Mouse (Mus musculus): ENCODE results near the gene Nomo1.

The Nomo1 gene

GRCm38 (mm10) chr7:46047873-46048562 is 14.5 kb downstream of the Nomo1 start:
- no peak for DNase-seq

DNA sequence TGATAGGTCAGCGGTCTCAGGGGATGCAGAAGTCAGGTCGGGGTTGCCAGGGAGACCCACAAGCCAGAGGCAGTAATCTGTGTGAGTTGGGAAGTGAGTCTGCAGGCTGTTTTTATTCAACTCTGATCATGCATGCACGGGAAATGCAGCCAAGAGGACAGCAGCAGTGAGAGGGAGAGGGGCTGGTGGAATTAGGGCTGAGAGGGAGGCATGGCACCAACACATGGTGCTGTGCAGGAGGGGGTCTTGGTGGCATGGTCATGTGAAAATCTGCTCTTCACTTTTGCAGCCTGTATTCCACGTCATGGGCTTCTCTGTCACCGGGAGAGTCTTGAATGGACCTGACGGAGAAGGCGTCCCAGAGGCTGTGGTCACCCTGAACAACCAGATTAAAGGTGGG is 16.5 kb downstream of the Nomo1 start:
- DNase-seq, result no peak

- peak in 1 of 2 experiments; percentile 55 for DNase-seq
Observed at GRCm38 (mm10) chr7:46052161-46052821, 18.8 kb downstream of the Nomo1 start.

- no peak for DNase-seq
Observed at GRCm38 (mm10) chr7:46053566-46053965, 20.1 kb downstream of the Nomo1 start.

DNA sequence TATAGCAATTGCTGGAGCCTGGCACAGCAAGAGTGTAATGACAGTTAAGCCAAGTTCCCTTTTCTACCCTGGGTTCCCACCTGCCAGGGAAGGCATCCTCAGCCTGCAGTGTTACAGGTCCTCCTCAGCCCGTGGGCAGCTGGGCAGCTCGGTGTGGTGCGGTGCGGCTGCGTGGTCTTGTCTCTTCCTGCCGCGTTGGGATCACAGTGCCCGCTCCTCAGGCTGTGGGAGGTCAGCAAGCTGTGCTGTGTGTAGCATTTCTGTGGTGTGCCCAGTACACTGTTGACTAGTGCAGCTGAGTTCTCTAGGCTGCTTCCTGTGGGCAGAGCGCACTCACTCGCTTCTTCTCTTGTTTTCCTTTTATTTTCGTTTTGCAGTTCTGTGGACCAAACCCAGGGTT is 25.4 kb downstream of the Nomo1 start:
- DNase-seq, result peak in 1 of 2 experiments; percentile 14

- no peak for DNase-seq
Observed at GRCm38 (mm10) chr7:46060688-46061087, 27.2 kb downstream of the Nomo1 start.

DNA sequence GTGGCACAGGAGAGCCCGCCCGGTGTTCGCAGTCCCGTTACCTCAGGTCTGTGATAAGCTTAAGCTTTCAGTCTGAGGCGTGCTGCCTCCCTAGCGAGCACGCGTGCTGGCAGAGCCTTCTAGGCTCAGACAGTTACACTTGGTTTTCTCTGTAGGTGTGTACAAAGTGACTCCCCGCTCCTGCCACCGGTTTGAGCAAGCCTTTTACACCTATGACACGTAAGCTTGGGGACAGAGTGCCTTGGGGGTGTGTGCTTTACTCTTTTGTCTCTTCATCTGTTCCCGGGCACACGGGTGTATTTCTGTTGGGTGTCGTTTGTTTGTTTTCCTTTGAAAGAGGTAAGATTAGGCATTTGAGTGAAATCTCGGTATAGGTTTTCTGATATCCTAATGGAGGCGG is 28.1 kb downstream of the Nomo1 start:
- no peak for DNase-seq

DNA sequence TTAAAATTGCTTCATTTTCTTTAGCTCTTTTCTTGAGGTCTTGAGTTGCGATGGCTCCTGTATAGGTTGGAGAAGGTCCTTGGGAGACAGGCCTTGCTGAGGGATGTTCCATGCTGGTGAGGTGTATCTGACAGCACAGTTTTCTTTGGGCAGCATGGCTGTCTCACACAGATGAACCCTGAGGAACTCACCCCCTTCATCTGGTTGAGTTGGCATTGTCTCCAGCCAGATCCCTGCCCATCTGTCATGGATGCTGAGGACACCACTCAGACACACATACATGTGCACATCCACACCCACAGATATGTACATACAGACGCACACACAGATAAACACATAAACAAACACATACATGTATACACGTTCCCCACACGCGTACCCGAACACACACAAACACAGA is 29.8 kb downstream of the Nomo1 start:
- DNase-seq, result no peak

- no peak for DNase-seq
Observed at GRCm38 (mm10) chr7:46068831-46069230, 35.3 kb downstream of the Nomo1 start.

DNA sequence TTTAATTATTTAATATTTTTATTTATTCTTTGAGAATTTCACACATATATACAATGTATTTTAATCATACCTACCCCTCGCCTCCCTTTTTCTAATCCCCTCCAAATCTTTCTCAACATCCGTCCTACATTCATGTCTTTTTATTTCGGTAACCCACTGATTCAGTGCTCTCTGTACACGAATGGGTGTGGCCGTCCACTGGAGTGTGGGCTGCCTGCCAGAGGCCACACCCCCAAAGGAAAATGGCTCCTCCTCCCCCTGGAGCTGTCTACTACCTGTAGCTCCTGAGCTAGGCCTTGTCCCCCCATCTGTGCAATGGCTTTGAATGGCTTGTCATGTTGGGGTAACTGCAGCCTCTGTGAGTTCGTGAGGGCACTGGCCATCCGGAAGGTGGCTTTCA is 43.3 kb downstream of the Nomo1 start:
- DNase-seq, result no peak

DNA sequence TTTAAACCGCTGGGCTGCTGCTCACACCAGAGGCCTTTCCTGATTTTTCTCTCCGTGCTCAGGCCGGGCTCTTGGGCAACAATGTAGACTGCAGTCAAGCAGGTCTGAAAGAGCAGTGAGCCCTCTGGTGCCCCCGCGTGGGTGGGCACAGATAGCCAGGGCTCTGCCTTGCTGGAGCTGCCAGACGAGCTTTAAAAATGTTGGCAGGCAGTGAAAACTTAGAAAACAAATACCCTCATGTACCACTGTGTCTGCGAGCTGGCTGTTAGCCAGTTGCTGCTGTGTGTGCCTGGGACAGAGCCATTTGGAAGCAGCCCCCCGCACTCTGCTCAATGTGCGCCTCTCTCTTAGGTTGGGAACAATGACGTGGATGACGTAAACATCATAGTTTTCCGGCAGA is 44.2 kb downstream of the Nomo1 start:
- DNase-seq, result no peak

DNA sequence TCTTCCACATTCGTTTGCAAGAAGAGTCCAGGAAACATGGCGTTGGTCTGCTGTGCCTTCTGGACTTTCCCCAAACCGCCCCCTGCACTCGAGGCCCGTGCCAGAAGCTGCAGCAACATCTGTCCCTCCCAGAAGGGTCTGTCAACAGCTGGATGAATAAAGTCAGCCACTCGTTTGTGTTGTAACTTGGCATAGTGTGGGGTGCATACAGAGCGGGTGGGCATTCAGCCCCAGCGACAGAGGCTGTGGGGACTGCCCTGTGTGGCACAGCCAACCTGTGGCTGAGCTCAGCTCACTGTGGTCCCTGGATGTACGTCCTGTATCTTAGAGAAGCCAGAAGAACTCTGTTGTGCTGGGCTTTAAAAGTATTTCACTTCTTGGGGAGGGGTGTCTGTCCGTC is 50.5 kb downstream of the Nomo1 start:
- DNase-seq, result no peak

- DNase-seq, result peak in 1 of 2 experiments; percentile 54
Observed at GRCm38 (mm10) chr7:46084839-46085513, 51.5 kb downstream of the Nomo1 start.

- no peak for DNase-seq
Observed at GRCm38 (mm10) chr7:46086378-46086777, 52.9 kb downstream of the Nomo1 start.

- no peak for DNase-seq
Observed at GRCm38 (mm10) chr7:46088241-46088640, 54.7 kb downstream of the Nomo1 start.

DNA sequence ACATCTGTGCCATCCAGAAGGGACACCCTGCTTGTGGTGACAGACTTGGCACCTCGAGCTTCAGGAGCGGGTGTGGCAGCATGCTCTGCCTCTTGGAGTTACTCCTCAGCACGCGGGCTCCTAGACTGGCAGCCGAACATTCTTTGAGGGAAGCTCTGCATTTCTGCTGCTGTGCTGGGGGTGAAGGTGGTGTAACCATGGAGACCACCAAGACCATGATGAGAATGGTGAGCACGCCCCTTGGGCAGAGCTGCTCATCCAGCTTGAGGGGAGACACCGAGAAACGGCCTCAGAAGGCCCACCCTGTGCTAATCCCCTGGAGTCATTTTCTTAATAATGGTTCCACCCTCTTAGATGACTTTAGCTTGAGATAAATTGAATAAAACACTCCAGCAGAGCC is 59.3 kb downstream of the Nomo1 start:
- no peak for DNase-seq

- peak; percentile 79 to 84 for DNase-seq
Observed at GRCm38 (mm10) chr7:46096136-46096535, 62.6 kb downstream of the Nomo1 start.

DNA sequence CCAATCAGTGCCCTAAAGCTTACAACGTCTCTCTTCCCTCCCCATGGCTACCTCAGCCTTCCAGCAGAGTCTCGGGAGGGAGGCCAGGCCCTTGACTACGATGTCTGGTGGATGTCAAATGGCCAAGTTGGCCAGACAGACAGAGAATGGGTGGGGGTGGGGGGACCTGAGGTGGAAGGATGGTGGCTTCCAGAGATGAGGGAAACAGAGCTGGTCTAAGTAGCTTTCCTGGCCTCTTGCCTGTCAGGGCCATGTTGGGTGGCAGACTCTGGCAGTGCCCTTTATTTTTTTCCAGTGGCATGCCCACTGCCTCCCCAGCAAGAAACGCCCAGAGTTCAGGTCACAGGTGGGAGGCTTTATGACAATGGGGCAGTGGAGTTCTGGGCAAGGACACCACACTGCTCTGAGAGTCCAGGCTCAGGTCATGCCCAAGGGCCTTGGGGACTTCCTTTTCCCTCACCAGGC is 63.9 kb downstream of the Nomo1 start:
- DNase-seq, result peak; percentile 43 to 44

- peak; percentile 75 to 77 for DNase-seq
Observed at GRCm38 (mm10) chr7:46098221-46098918, 64.9 kb downstream of the Nomo1 start.

GRCm38 (mm10) chr7:46098919-46099286 is 65.4 kb downstream of the Nomo1 start:
- DNase-seq, result no peak

GRCm38 (mm10) chr7:46099682-46100081 is 66.2 kb downstream of the Nomo1 start:
- peak; percentile 48 to 52 for DNase-seq

- DNase-seq, result peak; percentile 92 to 97
Observed at GRCm38 (mm10) chr7:46100563-46100962, 67.1 kb downstream of the Nomo1 start, which contains the start of gene Kcnj11. Gene Kcnj11 (minus strand): TSS chr7:46100764.

- DNase-seq, result peak; percentile 63 to 80
Observed at GRCm38 (mm10) chr7:46103075-46103591, 69.6 kb downstream of the Nomo1 start.
